Mouse (Mus musculus) heart, postnatal 0 days (tissue): ENCODE measurements around the gene Sept6. TPM values are rescaled to one million over a fixed set of nuclear protein-coding genes. Genes with fewer than 3 reads are reported as not detected.

Experiments used
- ATAC-seq: fragments of 200-750 bp; cut with Nextera tagmentation; 2 replicates; pipeline ENCODE4 v1.8.0; 2017; ENCODE audit warnings: low read depth, moderate number of reproducible peaks, moderate library complexity; ENCODE audit not compliant: insufficient read depth
- DNase-seq: peaks from one replicate; pipeline ENCODE4 v3.0.0-alpha.2; 2016; ENCODE audit warnings: low spot score
- H3K27ac ChIP-seq: fragments of 300-500 bp; sonication (generic); 2 replicates; pipeline ENCODE4 v1.5.1; 2014; ENCODE audit warnings: low read depth, mild to moderate bottlenecking
- H3K27me3 ChIP-seq: fragments of 300-500 bp; sonication (generic); 2 replicates; pipeline ENCODE4 v1.6.1; 2014; ENCODE audit warnings: low read length, mixed read lengths; ENCODE audit not compliant: control insufficient read depth, insufficient read depth
- H3K36me3 ChIP-seq: fragments of 300-500 bp; sonication (generic); replicated peaks from 2 replicates; pipeline ENCODE4 v1.6.1; 2014; ENCODE audit warnings: low read length, mixed read lengths; ENCODE audit not compliant: control insufficient read depth, insufficient read depth
- H3K4me1 ChIP-seq: fragments of 300-500 bp; sonication (generic); 2 replicates; pipeline ENCODE4 v1.6.1; 2014; ENCODE audit warnings: antibody characterized with exemption; ENCODE audit not compliant: control insufficient read depth, insufficient read depth
- H3K4me2 ChIP-seq: fragments of 300-500 bp; sonication (generic); 2 replicates; pipeline ENCODE4 v1.6.1; 2014; ENCODE audit warnings: low read depth, mild to moderate bottlenecking, low read length, moderate library complexity
- H3K4me3 ChIP-seq: fragments of 300-500 bp; sonication (generic); 2 replicates; pipeline ENCODE4 v1.5.1; 2014; ENCODE audit warnings: low read depth, low read length
- H3K9ac ChIP-seq: fragments of 300-500 bp; sonication (generic); replicated peaks from 2 replicates; pipeline ENCODE4 v1.6.1; 2014; ENCODE audit warnings: low read depth, low read length, mixed read lengths
- H3K9me3 ChIP-seq: fragments of 300-500 bp; sonication (generic); replicated peaks from 2 replicates; pipeline ENCODE4 v1.6.1; 2016; ENCODE audit warnings: low read length; ENCODE audit not compliant: control insufficient read depth
- CTCF ChIP-seq: IDR thresholded peaks from 2 replicates; pipeline ENCODE4 v1.5.1; 2016; ENCODE audit warnings: antibody characterized with exemption, control low read depth, low read depth
- EP300 ChIP-seq: IDR thresholded peaks from 2 replicates; pipeline ENCODE4 v1.6.1; 2016; ENCODE audit warnings: antibody characterized with exemption, low read depth
- WGBS: fragments of 180-500 bp; shearing (Covaris S2); extraction: QIAGEN DNeasy Blood & Tissue Kit; methylation state at CpG from one replicate; pipeline ENCODE4 v1.1.7; 2014; 5-methylcytosine and 5-hydroxymethylcytosine counted together
- polyA plus RNA-seq: library from polyadenylated mRNA; unstranded; fragments of >200 nt; fragmentation: Nextera tagmentation; extraction: Ambion mirVana; gene quantifications from 2 replicates; pipeline ENCODE4 v1.2.1, GENCODE M21; 2015
- total RNA-seq: library from RNA; depleted of rRNA; stranded (reverse); fragments of >200 nt; gene quantifications from 2 replicates; pipeline ENCODE4 v1.2.3, GENCODE M21; 2014; ENCODE audit warnings: low replicate concordance

Sept6 gene
- total and polyA plus RNA-seq, 2 experiments from 2014 or later, result 22.3 to 73.5 TPM

DNA sequence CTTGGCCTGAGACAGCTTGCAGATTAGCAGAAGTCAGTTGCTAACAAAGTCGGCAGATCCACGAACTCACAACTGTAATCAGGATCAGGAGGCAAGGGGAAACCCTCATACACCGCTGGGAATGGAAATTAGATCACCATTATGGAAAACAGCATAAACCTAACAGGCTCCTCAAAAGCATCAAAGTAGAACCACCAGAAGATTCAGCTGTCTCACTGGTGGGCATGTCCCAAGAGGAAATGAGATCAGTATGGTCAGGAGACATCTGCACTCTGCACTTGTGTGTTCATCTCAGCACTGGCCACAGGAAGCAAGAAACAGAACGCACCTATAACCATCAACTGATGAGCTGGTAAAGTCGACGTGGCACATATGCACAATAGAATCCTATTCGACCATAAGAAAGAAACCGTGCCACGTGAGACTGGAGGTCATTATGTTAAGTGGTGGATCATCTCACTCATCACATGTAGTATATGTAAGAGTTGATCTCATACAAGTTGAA, 26.6 kb upstream of the Sept6 start:
- Histone ChIP-seq H3K4me2 (no peak overlapping the region), H3K27ac (no peak overlapping the region), H3K9me3 (no peaks in the 10 kb centered on the region), H3K4me1 (no peaks in the 10 kb centered on the region), H3K36me3 (no peaks in the 10 kb centered on the region), H3K9ac (no peak overlapping the region), H3K27me3 (no peaks in the 10 kb centered on the region), H3K4me3 (no peak overlapping the region)
- ATAC-seq (no peak), DNase-seq (no peak)
- WGBS, result 80% methylated on average over 9 of the region's 9 CpGs
- TF ChIP-seq CTCF (no peak), EP300 (no peak)

DNA sequence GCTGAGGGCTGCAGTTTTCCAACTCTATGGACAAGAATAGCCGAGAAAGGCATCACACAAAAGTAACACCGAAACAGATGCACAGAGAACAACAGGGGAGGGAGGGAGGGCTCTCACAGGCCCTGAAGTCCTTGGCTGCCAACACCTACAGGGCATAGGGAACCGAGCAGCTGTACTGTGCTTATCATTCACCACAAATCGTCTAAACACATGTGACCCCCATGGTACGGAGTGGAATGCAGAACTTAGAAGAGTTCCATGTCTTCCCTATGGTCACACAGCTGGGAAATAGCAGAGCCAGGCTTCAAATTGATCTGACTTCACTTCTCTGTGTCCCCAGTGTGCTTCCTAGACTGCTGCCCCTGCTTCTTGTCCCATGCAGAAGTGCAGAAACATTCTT, 22.3 kb upstream of the Sept6 start:
- H3K27ac ChIP-seq, result no peak overlapping the region
- H3K4me2 ChIP-seq, result no peak overlapping the region
- DNase-seq, result no peak
- no peaks in the 10 kb centered on the region for H3K27me3 ChIP-seq
- WGBS, result 40% methylated on average over 5 of the region's 5 CpGs
- H3K9me3 ChIP-seq, result no peaks in the 10 kb centered on the region
- H3K36me3 ChIP-seq, result no peaks in the 10 kb centered on the region
- no peaks in the 10 kb centered on the region for H3K4me1 ChIP-seq
- no peak for TF ChIP-seq CTCF
- TF ChIP-seq EP300, result no peak
- ATAC-seq, result no peak
- no peak overlapping the region for H3K9ac ChIP-seq
- no peak overlapping the region for H3K4me3 ChIP-seq

DNA sequence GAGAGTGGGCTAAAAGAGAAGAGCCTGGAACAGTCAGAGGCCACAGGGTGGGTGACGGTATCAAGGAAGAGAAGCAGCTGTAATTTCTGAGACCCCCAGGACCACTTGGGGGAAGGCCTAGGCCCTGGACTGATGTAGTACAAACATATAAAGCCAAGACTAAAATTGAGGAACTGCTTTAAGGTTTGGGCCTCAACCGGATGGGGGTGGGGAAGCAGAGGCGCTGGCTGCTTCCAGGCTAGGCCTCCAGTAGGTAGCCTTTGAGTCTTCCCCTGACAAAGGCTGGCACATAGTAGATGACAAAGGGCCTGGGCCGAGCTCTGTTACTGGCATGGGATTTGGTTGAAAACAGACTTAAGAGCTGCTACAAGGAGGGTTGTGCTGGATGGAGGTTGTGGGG, 555 bp downstream of the Sept6 start:
- no peaks in the 10 kb centered on the region for H3K27me3 ChIP-seq
- no peak overlapping the region for H3K27ac ChIP-seq
- no peak overlapping the region for H3K4me3 ChIP-seq
- no peak for DNase-seq
- H3K36me3 ChIP-seq, result no peaks in the 10 kb centered on the region
- H3K4me2 ChIP-seq, result no peak overlapping the region
- no peak for ATAC-seq
- H3K9me3 ChIP-seq, result no peaks in the 10 kb centered on the region
- no peaks in the 10 kb centered on the region for H3K4me1 ChIP-seq
- TF ChIP-seq EP300, result no peak
- TF ChIP-seq CTCF, result no peak
- WGBS, result 85% methylated on average over 4 of the region's 4 CpGs
- H3K9ac ChIP-seq, result no peak overlapping the region

DNA sequence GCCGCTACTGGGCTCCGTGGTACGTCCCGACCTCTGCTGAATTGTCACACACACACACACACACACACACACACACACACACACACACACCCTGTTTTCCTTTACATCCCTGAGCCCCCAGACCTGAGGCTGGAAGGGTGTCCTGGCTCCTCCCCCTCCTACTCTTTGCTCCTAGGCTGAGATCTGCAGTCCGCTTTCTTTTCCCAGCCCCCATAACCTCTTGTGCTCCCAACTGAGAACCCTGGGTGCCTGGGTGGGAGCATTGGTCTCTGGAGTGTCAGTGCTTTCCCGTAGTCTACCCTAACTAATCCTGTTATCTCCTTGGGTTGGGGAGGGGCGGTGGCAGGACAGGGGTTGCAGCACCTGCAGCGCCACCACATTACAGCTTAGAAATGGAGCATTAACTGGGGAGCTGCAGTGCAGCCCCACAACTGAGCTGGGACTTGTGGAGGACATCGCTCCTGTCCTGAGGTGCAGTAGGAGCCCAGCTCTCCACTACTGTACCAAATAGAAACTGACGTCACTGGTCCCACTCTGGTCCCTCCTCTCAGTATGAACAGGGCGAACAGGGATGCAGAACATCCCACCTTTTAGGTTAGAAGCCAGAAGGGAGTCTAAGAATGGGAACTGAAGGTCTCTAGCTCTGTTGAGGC, 1.7 kb downstream of the Sept6 start:
- H3K27me3 ChIP-seq, result no peaks in the 10 kb centered on the region
- DNase-seq (no peak), ATAC-seq (peak; percentile 32)
- peak overlapping the region; percentile 74 for H3K4me2 ChIP-seq
- WGBS, result 16% methylated on average over 9 of the region's 11 CpGs
- H3K9ac ChIP-seq, result peak overlapping the region; percentile 74; the same call in 1 of the 2 replicates
- no peaks in the 10 kb centered on the region for H3K4me1 ChIP-seq
- TF ChIP-seq EP300 (no peak), CTCF (no peak)
- H3K27ac ChIP-seq, result peak overlapping the region; percentile 87
- H3K9me3 ChIP-seq, result no peaks in the 10 kb centered on the region
- peak overlapping the region; percentile 69 for H3K4me3 ChIP-seq
- H3K36me3 ChIP-seq, result no peaks in the 10 kb centered on the region

DNA sequence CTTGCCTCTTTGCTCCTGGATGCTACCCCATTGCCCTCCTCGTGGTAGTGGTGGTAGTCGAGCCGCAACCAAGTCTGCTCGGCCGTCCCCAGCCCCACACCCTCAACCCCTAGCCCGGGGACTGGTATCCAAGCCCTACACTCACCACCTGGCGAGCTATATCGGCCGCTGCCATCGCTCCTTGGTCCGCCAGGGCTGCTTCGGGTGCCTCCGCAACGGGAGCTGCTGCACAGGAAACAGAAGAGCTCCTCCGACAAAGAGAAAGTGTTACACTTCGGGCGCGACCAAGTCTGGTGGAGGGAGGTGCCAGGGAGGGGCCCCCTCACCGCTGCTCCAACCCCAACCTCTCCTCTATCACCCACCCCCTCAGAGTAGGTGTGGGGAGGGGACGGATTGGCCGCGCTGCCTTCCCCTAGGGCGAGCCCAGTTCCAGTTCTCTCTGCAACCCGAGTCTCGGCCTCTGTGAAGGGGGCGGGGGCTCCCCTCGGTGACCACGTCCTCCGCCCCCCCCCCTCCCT, 2.3 kb downstream of the Sept6 start:
- H3K4me3 ChIP-seq, result peak overlapping the region; percentile 69
- H3K36me3 ChIP-seq, result no peaks in the 10 kb centered on the region
- DNase-seq, result peak; percentile 87
- peak overlapping the region; percentile 87 for H3K27ac ChIP-seq
- no peaks in the 10 kb centered on the region for H3K9me3 ChIP-seq
- peak overlapping the region; percentile 74 for H3K4me2 ChIP-seq
- H3K27me3 ChIP-seq, result no peaks in the 10 kb centered on the region
- ATAC-seq, result peak; percentile 94
- no peaks in the 10 kb centered on the region for H3K4me1 ChIP-seq
- whole genome bisulfite sequencing, result 11% methylated on average over 18 of the region's 29 CpGs
- peak overlapping the region; percentile 74 for H3K9ac ChIP-seq
- TF ChIP-seq CTCF, result no peak
- TF ChIP-seq EP300, result no peak

DNA sequence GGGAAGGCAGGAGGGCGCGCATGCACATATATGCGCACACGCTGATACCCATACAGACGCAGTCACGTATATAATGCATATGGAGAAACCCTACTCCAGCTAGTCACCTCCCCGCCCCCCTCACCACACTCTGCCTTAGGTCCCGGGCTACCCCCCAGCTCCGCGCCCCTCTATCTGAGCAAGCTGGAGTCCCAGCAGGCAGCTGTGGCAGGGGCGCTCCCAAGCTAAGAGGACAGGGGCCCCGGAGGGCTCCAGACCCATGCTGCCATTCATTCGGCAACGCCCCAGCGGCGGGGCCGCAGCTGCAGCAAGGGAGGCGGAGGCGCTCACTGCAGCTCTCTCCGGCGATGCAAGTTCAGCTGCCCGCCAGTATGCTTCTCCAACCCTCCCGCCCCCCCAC, 2.8 kb downstream of the Sept6 start:
- DNase-seq, result no peak
- TF ChIP-seq CTCF (no peak), EP300 (no peak)

More for the DNA sequence above, 2.8 kb downstream of the Sept6 start:
- Histone ChIP-seq H3K9me3 (no peaks in the 10 kb centered on the region), H3K27me3 (no peaks in the 10 kb centered on the region), H3K4me2 (peak overlapping the region; percentile 74), H3K4me1 (no peaks in the 10 kb centered on the region), H3K36me3 (no peaks in the 10 kb centered on the region), H3K9ac (peak overlapping the region; percentile 74), H3K4me3 (peak overlapping the region; percentile 69), H3K27ac (peak overlapping the region; percentile 87)
- ATAC-seq, result peak; percentile 30
- 16% methylated on average over 16 of the region's 23 CpGs for whole genome bisulfite sequencing
